Mouse (Mus musculus): ENCODE results near the gene Adgrl3.

- TF ChIP-seq CTCF (IDR thresholded peaks at IDR 0.05; ENCODE audit: low read depth) (no peak), EP300 (IDR thresholded peaks at IDR 0.05; ENCODE audit: low read depth) (no peak)
Measured at GRCm38 (mm10) chr5:81375992-81376391, 356.1 kb downstream of the Adgrl3 start.

All from heart, postnatal 0 days (tissue).